Mouse (Mus musculus) cerebellum, adult 11 months (tissue): Measurements from ENCODE around the gene Pdzd7.

Experiments used
- DNase-seq: peaks from one replicate; pipeline ENCODE4 v3.0.0; 2022

The Pdzd7 gene

DNA sequence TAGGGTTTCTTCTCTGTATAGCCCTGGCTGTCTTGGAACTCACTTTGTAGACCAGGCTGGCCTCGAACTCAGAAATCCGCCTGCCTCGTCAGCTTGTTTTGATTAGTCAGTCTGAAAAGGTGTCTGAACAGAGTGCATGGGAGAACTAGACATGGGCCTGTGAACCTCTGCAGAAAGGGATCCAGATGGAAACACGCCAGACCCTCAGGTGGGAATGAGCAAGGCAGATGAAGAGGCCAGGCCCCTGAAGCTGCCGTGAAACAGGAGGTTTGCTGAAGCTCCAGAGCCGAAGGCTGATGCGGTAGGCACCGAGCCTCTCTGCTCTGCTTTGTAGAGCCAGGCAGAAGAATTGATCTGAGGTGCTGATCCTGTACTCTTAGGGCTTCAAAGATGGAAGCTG, 33.3 kb downstream of the Pdzd7 start:
- peak; percentile 31 for DNase-seq

DNA sequence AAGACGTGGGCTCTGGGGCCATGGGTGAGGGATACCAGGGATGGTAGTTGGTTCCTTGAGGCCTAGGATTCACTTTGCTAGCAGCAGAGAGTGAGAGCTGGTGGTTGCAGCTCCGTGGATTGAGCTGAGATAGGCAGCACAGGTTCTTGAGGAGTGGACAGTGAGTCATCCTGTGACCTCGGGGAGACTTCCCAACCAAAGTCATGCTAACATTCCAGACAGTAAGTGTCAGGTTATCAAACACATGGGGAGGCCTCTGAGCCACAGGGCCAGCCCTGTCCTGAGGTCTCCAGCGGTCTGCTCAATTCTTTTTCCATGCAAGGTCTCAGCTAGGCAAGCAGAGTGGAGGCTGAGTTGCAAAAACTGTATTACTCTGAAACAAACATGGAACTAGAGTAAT, 34.9 kb downstream of the Pdzd7 start:
- no peak for DNase-seq

- peak; percentile 40 for DNase-seq
These were observed 37.9 kb downstream of the Pdzd7 start for GRCm38 (mm10) chr19:45007425-45008191.

- DNase-seq = peak; percentile 34
These were observed 38.5 kb downstream of the Pdzd7 start for GRCm38 (mm10) chr19:45007021-45007420.

- peak; percentile 94 for DNase-seq
These were observed 39.4 kb downstream of the Pdzd7 start, which contains the start of gene Mrpl43 for GRCm38 (mm10) chr19:45005957-45006712. TSS of gene Mrpl43 (minus strand) at chr19:45006442.

DNA sequence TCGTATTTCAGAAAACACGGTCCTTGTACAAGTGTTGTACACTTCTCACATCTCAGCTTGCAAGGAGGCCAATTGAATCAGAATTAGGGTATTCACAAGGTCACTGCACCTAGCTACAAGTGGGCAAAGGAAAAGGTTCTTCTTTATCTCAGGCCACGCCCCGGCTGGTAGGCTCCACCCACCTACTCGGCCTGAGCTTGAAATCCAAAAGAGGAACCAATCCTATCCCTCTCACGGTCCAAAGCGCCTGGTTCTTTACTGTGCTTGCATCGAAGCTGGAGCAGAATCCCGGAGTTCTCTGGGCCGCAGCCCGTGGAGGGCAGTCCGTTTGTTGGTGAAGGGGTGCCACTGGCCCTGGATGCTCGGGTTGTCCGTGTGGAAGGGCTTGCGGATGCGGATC, 40.1 kb downstream of the Pdzd7 start, which contains the start of gene Twnk:
Twnk (plus strand) TSS at position 220 of the 400 bp plus-strand sequence.
- DNase-seq = no peak

- DNase-seq = no peak
These were observed 41.6 kb downstream of the Pdzd7 start for GRCm38 (mm10) chr19:45003740-45004516.

DNA sequence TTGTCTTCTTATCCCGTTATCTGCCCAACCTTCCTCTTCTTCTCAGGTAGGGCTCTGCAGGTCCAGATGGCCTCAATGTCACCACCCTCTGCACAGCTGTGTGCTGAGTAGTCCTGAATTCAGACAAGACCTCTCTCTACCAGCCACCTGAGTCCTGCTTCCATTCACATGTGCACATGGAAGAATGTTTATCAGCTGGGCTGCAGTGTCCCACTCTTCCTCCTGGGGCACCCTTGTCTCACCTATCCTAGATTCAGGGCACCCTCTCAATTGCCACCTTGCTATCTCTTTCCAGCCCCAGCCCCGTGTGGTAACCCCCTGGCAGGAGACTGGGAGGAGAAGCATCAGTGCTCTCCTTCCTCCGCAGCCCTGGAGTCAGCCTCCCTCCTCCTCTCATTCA, 43.2 kb downstream of the Pdzd7 start:
- no peak for DNase-seq

- DNase-seq = no peak
These were observed 45.9 kb downstream of the Pdzd7 start for GRCm38 (mm10) chr19:44999647-45000046.

- DNase-seq = no peak
These were observed 47.7 kb downstream of the Pdzd7 start for GRCm38 (mm10) chr19:44997786-44998185.

DNA sequence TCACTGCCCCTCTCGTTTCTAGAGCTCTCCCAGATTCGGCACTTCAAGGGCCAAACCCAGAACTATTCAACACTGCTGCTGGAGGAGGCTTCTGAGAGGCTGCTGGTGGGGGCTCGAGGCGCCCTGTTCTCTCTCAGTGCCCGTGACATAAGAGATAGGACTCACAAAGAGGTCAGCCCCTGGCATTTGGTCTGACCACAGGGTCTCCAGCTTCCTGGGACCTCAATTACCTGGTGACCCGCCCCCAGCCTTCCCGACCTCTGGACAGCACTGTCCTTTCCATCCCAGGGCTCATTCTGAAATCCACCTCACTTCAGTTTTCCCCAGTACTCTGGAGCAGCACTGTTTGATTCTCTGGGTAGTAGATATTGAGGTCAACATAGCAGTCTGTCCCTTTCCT, 52.8 kb downstream of the Pdzd7 start:
- DNase-seq = no peak

- DNase-seq = no peak
These were observed 53.3 kb downstream of the Pdzd7 start for GRCm38 (mm10) chr19:44992246-44992645.

- no peak for DNase-seq
These were observed 54.5 kb downstream of the Pdzd7 start for GRCm38 (mm10) chr19:44991031-44991430.

DNA sequence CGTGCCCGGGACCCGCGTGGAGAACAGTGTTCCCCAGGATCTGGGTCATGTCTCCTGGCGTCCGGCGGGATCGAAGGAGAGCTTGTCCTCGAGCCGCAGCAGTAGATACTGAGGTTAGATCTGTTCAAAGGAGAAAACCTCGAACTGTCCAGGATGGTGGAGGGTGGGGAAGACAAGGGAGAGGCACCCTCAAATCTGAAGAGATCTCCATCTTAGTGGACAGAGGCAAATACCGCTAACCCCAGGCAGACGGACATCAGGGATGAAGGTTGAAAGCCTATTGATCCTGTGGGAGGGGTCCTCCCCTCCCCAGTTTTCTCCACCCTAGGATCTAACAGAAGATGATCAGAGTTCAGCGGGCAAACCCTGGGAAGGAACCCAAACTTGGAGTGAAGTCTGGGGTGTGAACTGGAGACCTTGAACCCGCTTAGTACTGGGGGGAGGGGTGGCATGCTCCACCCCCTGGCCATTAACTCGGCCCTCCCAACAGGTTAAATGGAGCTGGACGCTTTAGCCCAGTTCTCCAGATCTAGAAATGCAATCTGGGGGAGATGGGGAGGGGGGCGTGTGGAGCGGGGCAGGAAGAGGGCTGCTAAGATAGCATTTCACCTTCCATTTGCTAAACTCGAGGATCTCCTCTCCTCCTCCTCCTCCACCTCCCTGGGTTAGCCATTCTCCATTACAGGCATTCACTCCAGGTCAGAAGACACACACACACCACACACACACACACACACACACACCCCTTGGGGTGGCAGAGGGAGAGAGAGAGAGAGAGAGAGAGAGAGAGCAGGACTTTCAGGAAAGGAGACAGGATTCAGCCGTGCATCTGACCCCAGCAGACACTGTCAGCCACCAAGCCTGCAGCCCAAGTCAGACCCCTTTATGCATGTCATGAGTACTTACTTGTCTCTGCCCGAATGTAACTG, 55.7 kb downstream of the Pdzd7 start:
- DNase-seq = peak; percentile 20

DNA sequence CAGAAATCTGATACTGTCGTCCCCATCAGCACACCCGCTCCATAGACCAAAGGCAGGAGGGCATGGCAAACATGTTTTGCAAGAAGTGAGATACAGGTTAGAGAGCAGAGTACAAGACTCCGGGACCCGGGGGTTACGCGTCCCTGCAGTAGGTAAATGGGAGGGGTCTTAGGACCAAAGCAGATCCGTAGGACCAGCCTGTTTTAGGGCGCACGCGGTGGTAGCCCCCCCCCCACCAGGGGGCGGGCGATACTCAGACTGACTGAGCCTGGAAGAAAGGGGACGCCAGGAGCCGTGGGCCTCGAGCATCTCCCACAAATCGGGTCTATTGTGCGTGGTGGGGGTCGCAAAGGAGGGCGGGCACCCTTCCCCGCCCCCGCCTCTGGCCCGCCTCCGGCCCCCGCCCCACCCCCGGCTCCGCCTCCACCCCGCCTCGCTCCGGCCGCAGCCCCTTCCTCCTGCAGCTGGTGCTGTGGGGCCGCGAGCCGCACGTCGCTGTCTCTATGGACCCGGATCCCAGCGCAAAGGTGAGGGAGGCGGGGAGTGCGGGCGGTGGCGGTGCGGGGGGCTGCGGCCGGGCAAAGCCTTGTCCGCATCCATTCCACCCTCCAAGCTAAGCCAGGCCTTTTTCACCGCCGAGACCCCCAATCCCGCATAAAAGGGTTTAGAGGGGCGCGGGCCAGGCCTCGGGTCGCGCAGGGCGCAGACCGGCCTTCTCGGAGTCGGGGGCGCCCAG, 56.5 kb downstream of the Pdzd7 start, which contains the start of gene Sema4g:
Sema4g (plus strand) TSS at position 271 of the 736 bp plus-strand sequence.
- DNase-seq = peak; percentile 49

DNA sequence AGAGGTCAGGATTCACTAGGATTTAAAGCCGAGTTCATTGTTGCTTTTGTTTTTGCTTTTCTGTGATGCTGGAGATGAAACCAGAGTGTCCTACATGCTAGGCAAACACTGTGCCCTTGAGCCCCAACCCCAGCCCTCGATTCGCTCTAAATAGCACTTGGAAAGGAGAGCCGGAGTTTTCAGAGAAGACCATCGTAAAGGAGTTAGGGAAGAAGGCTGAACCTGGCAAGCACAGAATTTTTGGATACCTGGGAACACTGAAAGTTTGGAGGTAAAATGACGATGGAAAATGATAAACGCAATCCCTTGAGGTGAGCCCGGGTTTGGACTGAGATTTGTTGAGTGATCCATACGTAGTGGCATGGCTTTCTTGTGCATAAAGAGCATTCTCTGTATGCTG, 57.2 kb downstream of the Pdzd7 start:
- DNase-seq = no peak

DNA sequence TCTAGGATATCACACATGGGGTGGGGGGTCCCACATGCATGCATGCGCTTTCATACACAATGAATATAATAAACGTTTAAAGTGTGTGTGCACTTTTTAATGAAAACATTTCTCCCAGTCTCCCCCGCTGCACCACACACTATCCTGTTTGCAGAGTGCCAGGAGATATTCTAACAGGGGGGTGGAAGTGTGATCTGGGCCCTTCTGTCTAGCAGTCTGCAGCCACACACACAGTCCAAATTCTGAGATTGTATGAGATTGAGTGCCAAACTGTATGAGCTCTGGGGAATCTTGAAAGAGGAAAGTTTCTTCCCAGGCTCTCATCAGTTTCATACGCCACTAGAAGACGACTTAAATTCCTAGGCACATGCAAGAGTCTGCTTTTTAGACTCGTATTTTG, 57.7 kb downstream of the Pdzd7 start:
- no peak for DNase-seq

- DNase-seq = no peak
These were observed 58.5 kb downstream of the Pdzd7 start for GRCm38 (mm10) chr19:44987004-44987403.

- no peak for DNase-seq
These were observed 60.1 kb downstream of the Pdzd7 start for GRCm38 (mm10) chr19:44985159-44985988.

DNA sequence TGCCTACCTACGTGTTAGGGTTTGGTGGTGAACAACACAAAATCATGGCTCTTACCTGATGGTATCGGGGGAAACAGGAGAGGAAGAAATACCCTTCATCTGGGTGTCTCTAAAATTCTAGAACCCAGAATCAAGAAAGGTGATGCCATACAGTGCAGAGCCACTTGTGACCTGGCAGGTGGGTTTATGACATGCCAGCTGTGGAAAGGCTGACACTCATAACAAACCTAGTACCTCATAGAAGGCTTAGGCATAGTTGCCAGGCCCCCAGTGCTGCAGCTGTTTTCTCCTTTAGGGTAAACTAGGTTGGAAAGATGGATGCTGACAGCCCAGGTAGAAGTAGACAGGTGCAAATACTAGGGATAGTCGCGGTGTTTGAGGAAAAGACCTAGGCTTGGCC, 61.1 kb downstream of the Pdzd7 start:
- no peak for DNase-seq
